Mouse (Mus musculus): ENCODE data around the gene Tbc1d15.
"Not testable (repeated sequence)": the region's sequence is repeated elsewhere in the genome, so short reads cannot be mapped to it uniquely, and the experiment has no call there.

DNA sequence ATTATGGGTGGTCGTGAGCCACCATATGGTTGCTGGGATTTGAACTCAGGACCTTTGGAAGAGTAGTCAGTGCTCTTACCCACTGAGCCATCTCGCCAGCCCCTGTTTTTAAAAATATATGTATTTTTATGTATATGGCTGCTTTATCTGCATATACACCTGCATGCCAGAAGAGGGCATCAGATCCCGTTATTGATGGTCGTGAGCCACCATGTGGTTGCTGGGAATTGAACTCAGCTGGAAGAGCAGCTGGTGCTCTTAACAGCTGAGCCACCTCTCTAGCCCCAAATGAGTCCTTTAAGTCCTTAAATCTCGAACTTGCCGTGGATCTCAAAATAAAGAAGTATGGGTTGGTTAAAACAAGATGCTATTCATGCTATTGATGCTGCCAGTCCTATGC is 73.2 kb downstream of the Tbc1d15 start:
- not testable (repeated sequence) for TF ChIP-seq CTCF (IDR thresholded peaks at IDR 0.05; ENCODE audit: extremely low read depth, insufficient read length, insufficient replicate concordance, low read depth, low read length); POLR2A (IDR thresholded peaks at IDR 0.05; ENCODE audit: low read depth, low read length)
